Mouse (Mus musculus) midbrain, embryonic 11.5 days (tissue): ENCODE results near the gene Dnaaf1. TPM values are rescaled to one million over a fixed set of nuclear protein-coding genes. Genes with fewer than 3 reads are reported as not detected.

Experiments used
- ATAC-seq: fragments of 200-750 bp; cut with Nextera tagmentation; 2 replicates; pipeline ENCODE4 v1.8.0; 2017; ENCODE audit warnings: moderate TSS enrichment, moderate library complexity; ENCODE audit not compliant: low FRiP score
- DNase-seq: peaks from one replicate; pipeline ENCODE4 v3.0.0; 2015; ENCODE audit warnings: low spot score; ENCODE audit errors: missing footprints
- H3K27ac ChIP-seq: fragments of 300-500 bp; sonication (generic); 2 replicates; pipeline ENCODE4 v1.5.1; 2014; ENCODE audit warnings: low read depth, low read length
- H3K27me3 ChIP-seq: fragments of 300-500 bp; sonication (generic); 2 replicates; pipeline ENCODE4 v1.6.1; 2014; ENCODE audit warnings: mild to moderate bottlenecking, low read length, moderate library complexity, mixed read lengths; ENCODE audit not compliant: control insufficient read depth, insufficient read depth
- H3K36me3 ChIP-seq: fragments of 300-500 bp; sonication (generic); 2 replicates; pipeline ENCODE4 v1.6.1; 2014; ENCODE audit warnings: mild to moderate bottlenecking, low read length, moderate library complexity, mixed read lengths; ENCODE audit not compliant: control insufficient read depth, insufficient read depth
- H3K4me1 ChIP-seq: fragments of 300-500 bp; sonication (generic); 2 replicates; pipeline ENCODE4 v1.6.1; 2014; ENCODE audit warnings: low read length; ENCODE audit not compliant: control insufficient read depth, insufficient read depth
- H3K4me2 ChIP-seq: fragments of 300-500 bp; sonication (generic); 2 replicates; pipeline ENCODE4 v1.6.1; 2014; ENCODE audit warnings: mild to moderate bottlenecking, moderate library complexity
- H3K4me3 ChIP-seq: fragments of 300-500 bp; sonication (generic); 2 replicates; pipeline ENCODE4 v1.5.1; 2014; ENCODE audit warnings: low read depth, low read length
- H3K9ac ChIP-seq: fragments of 300-500 bp; sonication (generic); 2 replicates; pipeline ENCODE4 v1.6.1; 2014; ENCODE audit warnings: low read length
- H3K9me3 ChIP-seq: fragments of 300-500 bp; sonication (generic); 2 replicates; pipeline ENCODE4 v1.6.1; 2016; ENCODE audit warnings: low read length; ENCODE audit not compliant: control insufficient read depth
- WGBS: fragments of 180-500 bp; shearing (Covaris S2); extraction: QIAGEN DNeasy Blood & Tissue Kit; methylation state at CpG from one replicate; pipeline ENCODE4 v1.1.7; 2014; 5-methylcytosine and 5-hydroxymethylcytosine counted together
- polyA plus RNA-seq: library from polyadenylated mRNA; unstranded; fragments of >200 nt; fragmentation: Nextera tagmentation; extraction: Ambion mirVana; gene quantifications from 2 replicates; pipeline ENCODE4 v1.2.1, GENCODE M21; 2014

The Dnaaf1 gene
- polyA plus RNA-seq, 1 experiment from 2014 or later, result 0.19 TPM

- 0 out of 2 replicates have a peak overlapping the region, but pooled peaks have one; percentile 18 for H3K4me3 ChIP-seq
- 24% methylated on average over 24 of the region's 24 CpGs for WGBS
- no peaks in the 10 kb centered on the region for H3K4me1 ChIP-seq
- H3K9ac ChIP-seq, result peak overlapping the region; percentile 36; the same call in 1 of the 2 replicates
- no peaks in the 10 kb centered on the region for H3K36me3 ChIP-seq
- H3K9me3 ChIP-seq, result no peaks in the 10 kb centered on the region
- DNase-seq, result peak; percentile 41
- ATAC-seq, result no peak
- no peaks in the 10 kb centered on the region for H3K27me3 ChIP-seq
- peak overlapping the region; percentile 38 for H3K4me2 ChIP-seq
- H3K27ac ChIP-seq, result no peak overlapping the region
These were observed 10.9 kb downstream of the Dnaaf1 start for GRCm38 (mm10) chr8:119585901-119586300.

- Histone ChIP-seq H3K27me3 (no peaks in the 10 kb centered on the region), H3K4me1 (no peaks in the 10 kb centered on the region), H3K36me3 (no peaks in the 10 kb centered on the region), H3K4me3 (no peak overlapping the region), H3K27ac (no peak overlapping the region), H3K9me3 (no peaks in the 10 kb centered on the region), H3K4me2 (no peak overlapping the region), H3K9ac (no peak overlapping the region)
- WGBS, result 65% methylated on average over 4 of the region's 4 CpGs
- DNase-seq, result peak; percentile 6
- ATAC-seq, result no peak; the same call in 1 of the 2 replicates
These were observed 13.3 kb downstream of the Dnaaf1 start for GRCm38 (mm10) chr8:119588321-119588720.

GRCm38 (mm10) chr8:119588844-119589243 is 13.8 kb downstream of the Dnaaf1 start:
- WGBS, result 24% methylated on average over 10 of the region's 10 CpGs
- Histone ChIP-seq H3K27ac (no peak overlapping the region), H3K27me3 (no peaks in the 10 kb centered on the region), H3K9ac (no peak overlapping the region), H3K4me3 (no peak overlapping the region), H3K9me3 (no peaks in the 10 kb centered on the region), H3K4me1 (no peaks in the 10 kb centered on the region), H3K4me2 (no peak overlapping the region), H3K36me3 (no peaks in the 10 kb centered on the region)
- peak; percentile 27; the same call in 1 of the 2 replicates for ATAC-seq
- no peak for DNase-seq

- DNase-seq, result no peak
- Histone ChIP-seq H3K9ac (no peak overlapping the region), H3K4me2 (no peak overlapping the region), H3K4me3 (no peak overlapping the region), H3K27me3 (no peaks in the 10 kb centered on the region), H3K36me3 (no peaks in the 10 kb centered on the region), H3K27ac (no peak overlapping the region), H3K9me3 (no peaks in the 10 kb centered on the region), H3K4me1 (peaks cover 5% of the 10 kb centered on the region)
- no peak for ATAC-seq
- 79% methylated on average over 14 of the region's 14 CpGs for WGBS
These were observed 15.3 kb downstream of the Dnaaf1 start for GRCm38 (mm10) chr8:119590348-119590747.

- H3K27ac ChIP-seq, result no peak overlapping the region
- H3K36me3 ChIP-seq, result no peaks in the 10 kb centered on the region
- no peak overlapping the region for H3K4me3 ChIP-seq
- ATAC-seq (no peak), DNase-seq (peak; percentile 12)
- no peaks in the 10 kb centered on the region for H3K9me3 ChIP-seq
- H3K4me2 ChIP-seq, result no peak overlapping the region
- H3K4me1 ChIP-seq, result peaks cover 5% of the 10 kb centered on the region
- no peaks in the 10 kb centered on the region for H3K27me3 ChIP-seq
- no peak overlapping the region for H3K9ac ChIP-seq
- WGBS, result 89% methylated on average over 7 of the region's 7 CpGs
These were observed 16.4 kb downstream of the Dnaaf1 start for GRCm38 (mm10) chr8:119591456-119591855.

GRCm38 (mm10) chr8:119603771-119604170 is 28.7 kb downstream of the Dnaaf1 start:
- Histone ChIP-seq H3K4me3 (0 out of 2 replicates have a peak overlapping the region, but pooled peaks have one; percentile 71), H3K27ac (no peak overlapping the region), H3K4me1 (peaks cover 7% of the 10 kb centered on the region), H3K9ac (0 out of 2 replicates have a peak overlapping the region, but pooled peaks have one; percentile 81), H3K27me3 (no peaks in the 10 kb centered on the region), H3K9me3 (no peaks in the 10 kb centered on the region), H3K4me2 (peak overlapping the region; percentile 86; the same call in 1 of the 2 replicates), H3K36me3 (peaks cover 23% of the 10 kb centered on the region)
- WGBS, result 91% methylated on average over 4 of the region's 4 CpGs
- ATAC-seq, result no peak
- no peak for DNase-seq

GRCm38 (mm10) chr8:119604398-119604803 is 29.4 kb downstream of the Dnaaf1 start:
- Histone ChIP-seq H3K9me3 (no peaks in the 10 kb centered on the region), H3K27me3 (no peaks in the 10 kb centered on the region), H3K4me3 (peak overlapping the region; percentile 71), H3K9ac (peak overlapping the region; percentile 81), H3K4me2 (peak overlapping the region; percentile 86), H3K27ac (no peak overlapping the region), H3K36me3 (peaks cover 17% of the 10 kb centered on the region; the same call in 1 of the 2 replicates), H3K4me1 (peaks cover 7% of the 10 kb centered on the region)
- WGBS, result 52% methylated on average over 12 of the region's 12 CpGs
- DNase-seq, result no peak
- ATAC-seq, result no peak

- under 1% methylated on average over 23 of the region's 23 CpGs for WGBS
- Histone ChIP-seq H3K4me3 (peak within 1 kb of the TSS; percentile 71), H3K4me1 (peaks cover 7% of the 10 kb centered on the region), H3K27ac (no peak within 1 kb of the TSS), H3K27me3 (no peaks in the 10 kb centered on the region), H3K4me2 (peak within 1 kb of the TSS; percentile 86), H3K36me3 (peaks cover 14% of the 10 kb centered on the region; the same call in 1 of the 2 replicates), H3K9ac (peak within 1 kb of the TSS; percentile 81), H3K9me3 (no peaks in the 10 kb centered on the region)
- peak; percentile 89 for ATAC-seq
- peak; percentile 99 for DNase-seq
These were observed 30.0 kb downstream of the Dnaaf1 start, which contains the start of gene Taf1c for GRCm38 (mm10) chr8:119604996-119605395. Gene Taf1c, minus strand, starts transcription at chr8:119605222.

GRCm38 (mm10) chr8:119606224-119606623 is 31.2 kb downstream of the Dnaaf1 start:
- Histone ChIP-seq H3K9ac (no peak overlapping the region), H3K4me2 (no peak overlapping the region), H3K36me3 (0 out of 2 replicates have a peak, but pooled peaks cover 4% of the 10 kb centered on the region), H3K4me3 (no peak overlapping the region), H3K4me1 (peaks cover 7% of the 10 kb centered on the region), H3K27me3 (no peaks in the 10 kb centered on the region), H3K27ac (no peak overlapping the region), H3K9me3 (no peaks in the 10 kb centered on the region)
- ATAC-seq (no peak), DNase-seq (no peak)
- WGBS, result 88% methylated on average over 2 of the region's 2 CpGs
